Mouse (Mus musculus): ENCODE results near the gene Dcun1d2. TPM values are rescaled to one million over a fixed set of nuclear protein-coding genes. Genes with fewer than 3 reads are reported as not detected.

Dcun1d2 gene
- total and polyA plus RNA-seq, 2 experiments from 2014 or later: 27.2 to 34.3 TPM

DNA sequence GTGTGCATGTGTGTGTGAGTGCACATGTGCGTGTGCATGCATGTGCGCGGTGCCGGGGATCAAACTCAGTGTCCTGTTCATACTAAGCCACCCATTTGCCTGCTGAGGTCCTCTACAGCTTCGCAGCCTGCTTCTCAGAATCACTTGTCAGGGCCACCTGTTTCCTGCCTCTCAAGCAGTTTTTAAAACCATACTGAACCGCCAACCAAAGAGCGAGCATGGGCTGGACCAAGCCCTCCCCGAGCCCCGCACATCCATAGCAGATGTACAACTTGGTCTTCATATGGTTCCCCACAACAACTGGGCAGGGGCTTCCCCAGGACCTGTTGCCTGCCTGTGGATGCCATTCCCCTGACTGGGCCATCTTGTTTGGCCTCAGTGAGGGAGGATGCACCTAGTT is 47.9 kb downstream of the Dcun1d2 start:
- H3K4me1 ChIP-seq (ENCODE audit: insufficient read depth): no peaks in the 10 kb centered on the region
- H3K4me2 ChIP-seq (ENCODE audit: low read depth): no peak overlapping the region
- DNase-seq (no peak), ATAC-seq (no peak)
- H3K4me3 ChIP-seq (ENCODE audit: low read depth, low read length): no peak overlapping the region
- 93% methylated on average over 9 of the region's 9 CpGs for WGBS
- H3K27ac ChIP-seq (ENCODE audit: low read depth, low read length): no peak overlapping the region
- H3K9ac ChIP-seq: no peak overlapping the region
- H3K36me3 ChIP-seq (ENCODE audit: insufficient read depth): no peaks in the 10 kb centered on the region
- TF ChIP-seq CTCF (IDR thresholded peaks at IDR 0.05; ENCODE audit: low read depth): no peak
- H3K9me3 ChIP-seq (ENCODE audit: low read length): no peaks in the 10 kb centered on the region
- no peaks in the 10 kb centered on the region for H3K27me3 ChIP-seq (ENCODE audit: insufficient read depth, low read length)

DNA sequence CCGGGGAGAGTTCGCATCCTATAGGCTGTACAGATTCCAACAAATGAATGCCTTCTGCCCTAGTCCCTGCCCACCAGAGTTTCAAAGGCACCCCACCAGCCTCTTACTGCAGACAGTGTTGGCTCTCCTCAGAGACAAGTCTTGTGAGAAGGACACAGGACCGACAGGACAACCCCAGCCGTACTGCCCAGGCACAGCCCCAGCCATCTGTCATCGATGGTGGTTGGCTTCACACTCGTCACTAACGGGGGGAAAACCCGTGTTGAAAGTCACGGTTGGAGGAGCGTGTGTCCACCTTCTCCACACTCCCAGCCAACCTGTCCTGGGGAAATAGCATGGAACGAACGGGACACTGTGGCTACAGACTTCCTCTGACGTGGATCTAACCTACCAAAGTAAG is 53.1 kb downstream of the Dcun1d2 start:
- 91% methylated on average over 13 of the region's 13 CpGs for WGBS
- no peak for TF ChIP-seq CTCF (IDR thresholded peaks at IDR 0.05; ENCODE audit: low read depth)
- Histone ChIP-seq H3K27me3 (ENCODE audit: insufficient read depth, low read length) (no peaks in the 10 kb centered on the region), H3K36me3 (ENCODE audit: insufficient read depth) (no peaks in the 10 kb centered on the region), H3K9me3 (ENCODE audit: low read length) (no peaks in the 10 kb centered on the region), H3K27ac (ENCODE audit: low read depth, low read length) (no peak overlapping the region), H3K9ac (no peak overlapping the region), H3K4me1 (ENCODE audit: insufficient read depth) (no peaks in the 10 kb centered on the region), H3K4me2 (ENCODE audit: low read depth) (no peak overlapping the region), H3K4me3 (ENCODE audit: low read depth, low read length) (no peak overlapping the region)
- ATAC-seq: no peak
- no peak for DNase-seq

DNA sequence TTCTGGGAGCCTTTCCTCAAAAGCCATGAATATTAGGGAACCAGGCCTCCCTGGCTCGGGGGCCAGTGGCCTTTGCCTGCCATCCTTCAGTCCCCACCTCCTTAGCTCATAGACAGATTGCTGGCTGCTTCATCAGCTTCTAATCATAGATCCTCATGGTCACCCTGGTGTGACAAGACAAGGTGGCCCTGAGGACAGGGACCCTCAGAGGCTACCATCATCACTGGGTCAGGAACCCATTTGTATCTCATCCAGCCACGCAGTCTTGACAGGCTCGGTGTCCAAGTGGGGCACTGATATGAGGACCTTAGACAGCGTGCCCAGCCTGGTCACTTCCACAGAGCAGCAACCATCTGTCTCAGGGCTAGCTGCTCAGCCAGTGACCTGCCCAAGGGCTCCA is 57.5 kb downstream of the Dcun1d2 start:
- WGBS: 88% methylated on average over 4 of the region's 4 CpGs
- Histone ChIP-seq H3K36me3 (ENCODE audit: insufficient read depth) (no peaks in the 10 kb centered on the region), H3K27me3 (ENCODE audit: insufficient read depth, low read length) (no peaks in the 10 kb centered on the region), H3K4me2 (ENCODE audit: low read depth) (no peak overlapping the region), H3K4me1 (ENCODE audit: insufficient read depth) (no peaks in the 10 kb centered on the region), H3K27ac (ENCODE audit: low read depth, low read length) (no peak overlapping the region), H3K4me3 (ENCODE audit: low read depth, low read length) (no peak overlapping the region), H3K9ac (no peak overlapping the region), H3K9me3 (ENCODE audit: low read length) (no peaks in the 10 kb centered on the region)
- no peak for DNase-seq
- ATAC-seq: no peak
- TF ChIP-seq CTCF (IDR thresholded peaks at IDR 0.05; ENCODE audit: low read depth): no peak

DNA sequence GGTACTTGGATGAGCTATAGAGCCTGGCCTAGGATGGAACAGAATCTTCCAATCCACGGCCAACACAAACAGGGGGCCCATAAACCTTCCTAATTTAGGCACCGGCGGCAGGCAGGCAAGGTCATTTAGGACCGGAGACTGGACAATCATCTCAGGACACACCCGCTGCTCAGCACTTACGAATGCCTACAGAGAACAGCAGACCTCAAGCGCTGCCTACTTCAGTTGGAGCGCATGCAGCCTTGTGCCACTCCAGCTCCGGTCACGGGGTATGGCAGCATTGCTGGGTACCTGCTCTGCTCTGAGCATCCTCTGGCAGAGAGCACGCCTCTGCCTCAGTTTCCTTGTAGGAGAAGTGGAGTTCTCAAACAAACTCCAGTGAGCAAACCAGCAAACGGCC is 58.1 kb downstream of the Dcun1d2 start:
- Histone ChIP-seq H3K9me3 (ENCODE audit: low read length) (no peaks in the 10 kb centered on the region), H3K9ac (no peak overlapping the region), H3K4me2 (ENCODE audit: low read depth) (no peak overlapping the region), H3K27ac (ENCODE audit: low read depth, low read length) (no peak overlapping the region), H3K27me3 (ENCODE audit: insufficient read depth, low read length) (no peaks in the 10 kb centered on the region), H3K4me3 (ENCODE audit: low read depth, low read length) (no peak overlapping the region), H3K36me3 (ENCODE audit: insufficient read depth) (no peaks in the 10 kb centered on the region), H3K4me1 (ENCODE audit: insufficient read depth) (no peaks in the 10 kb centered on the region)
- TF ChIP-seq CTCF (IDR thresholded peaks at IDR 0.05; ENCODE audit: low read depth): no peak
- no peak for ATAC-seq
- WGBS: 90% methylated on average over 12 of the region's 12 CpGs
- DNase-seq: no peak

DNA sequence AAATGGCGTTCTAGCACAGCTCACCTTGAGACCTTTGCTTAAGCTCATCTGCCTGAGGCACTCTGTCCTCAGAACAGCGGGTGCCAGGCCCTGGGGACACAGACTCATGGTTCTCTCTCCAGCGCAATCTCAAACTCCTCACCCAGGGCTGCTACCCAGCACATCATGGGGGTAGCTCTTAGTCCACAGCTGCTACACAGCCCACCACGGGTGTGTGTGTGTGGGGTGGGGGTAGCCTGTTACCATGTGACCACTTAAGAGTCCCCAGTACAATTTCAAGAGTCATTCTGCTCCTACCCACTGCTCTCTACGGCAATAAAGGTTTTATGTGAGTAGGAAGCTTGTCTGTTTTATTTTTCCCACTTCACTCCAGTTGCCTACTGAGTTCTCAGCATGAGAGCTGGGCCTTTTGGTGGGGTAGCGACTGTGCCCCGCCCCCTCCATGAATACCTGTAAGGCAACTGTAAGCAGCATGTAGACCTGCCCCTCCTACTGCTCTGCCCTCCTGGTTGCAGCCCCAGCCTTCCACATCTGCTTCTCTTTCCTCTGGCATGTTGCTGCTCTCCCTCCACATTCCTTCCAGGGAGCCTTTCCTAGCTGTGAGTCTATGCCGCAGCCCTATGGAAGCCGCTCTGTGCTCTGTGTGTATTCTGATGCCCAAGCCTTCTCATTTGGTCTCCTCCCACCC is 58.9 kb downstream of the Dcun1d2 start:
- Histone ChIP-seq H3K4me3 (ENCODE audit: low read depth, low read length) (no peak overlapping the region), H3K4me1 (ENCODE audit: insufficient read depth) (no peaks in the 10 kb centered on the region), H3K36me3 (ENCODE audit: insufficient read depth) (no peaks in the 10 kb centered on the region), H3K4me2 (ENCODE audit: low read depth) (no peak overlapping the region), H3K27me3 (ENCODE audit: insufficient read depth, low read length) (no peaks in the 10 kb centered on the region), H3K27ac (ENCODE audit: low read depth, low read length) (no peak overlapping the region), H3K9ac (no peak overlapping the region), H3K9me3 (ENCODE audit: low read length) (no peaks in the 10 kb centered on the region)
- 57% methylated on average over 9 of the region's 9 CpGs for WGBS
- no peak for TF ChIP-seq CTCF (IDR thresholded peaks at IDR 0.05; ENCODE audit: low read depth)
- no peak for DNase-seq
- no peak for ATAC-seq

- Histone ChIP-seq H3K36me3 (ENCODE audit: insufficient read depth) (no peaks in the 10 kb centered on the region), H3K9ac (no peak overlapping the region), H3K4me2 (ENCODE audit: low read depth) (no peak overlapping the region), H3K4me1 (ENCODE audit: insufficient read depth) (no peaks in the 10 kb centered on the region), H3K27me3 (ENCODE audit: insufficient read depth, low read length) (no peaks in the 10 kb centered on the region), H3K4me3 (ENCODE audit: low read depth, low read length) (no peak overlapping the region), H3K27ac (ENCODE audit: low read depth, low read length) (no peak overlapping the region), H3K9me3 (ENCODE audit: low read length) (no peaks in the 10 kb centered on the region)
- WGBS: 70% methylated on average over 3 of the region's 3 CpGs
- ATAC-seq: no peak
- no peak for DNase-seq
- no peak for TF ChIP-seq CTCF (IDR thresholded peaks at IDR 0.05; ENCODE audit: low read depth)
Observed at GRCm38 (mm10) chr8:13227184-13227583, 60.7 kb downstream of the Dcun1d2 start.

GRCm38 (mm10) chr8:13226288-13226687 is 61.6 kb downstream of the Dcun1d2 start:
- no peak for TF ChIP-seq CTCF (IDR thresholded peaks at IDR 0.05; ENCODE audit: low read depth)
- 15% methylated on average over 6 of the region's 6 CpGs for WGBS
- H3K9me3 ChIP-seq (ENCODE audit: low read length): no peaks in the 10 kb centered on the region
- H3K4me1 ChIP-seq (ENCODE audit: insufficient read depth): no peaks in the 10 kb centered on the region
- H3K36me3 ChIP-seq (ENCODE audit: insufficient read depth): no peaks in the 10 kb centered on the region
- no peaks in the 10 kb centered on the region for H3K27me3 ChIP-seq (ENCODE audit: insufficient read depth, low read length)
- DNase-seq (peak; percentile 20), ATAC-seq (peak; percentile 88)
- H3K4me3 ChIP-seq (ENCODE audit: low read depth, low read length): no peak overlapping the region
- H3K4me2 ChIP-seq (ENCODE audit: low read depth): no peak overlapping the region
- H3K9ac ChIP-seq: no peak overlapping the region
- H3K27ac ChIP-seq (ENCODE audit: low read depth, low read length): peak overlapping the region; percentile 21; the same call in 1 of the 2 replicates

Measured in forebrain, postnatal 0 days (tissue).